ENCODE assay signal across 9 mouse cellular contexts in the genomic region with DNA sequence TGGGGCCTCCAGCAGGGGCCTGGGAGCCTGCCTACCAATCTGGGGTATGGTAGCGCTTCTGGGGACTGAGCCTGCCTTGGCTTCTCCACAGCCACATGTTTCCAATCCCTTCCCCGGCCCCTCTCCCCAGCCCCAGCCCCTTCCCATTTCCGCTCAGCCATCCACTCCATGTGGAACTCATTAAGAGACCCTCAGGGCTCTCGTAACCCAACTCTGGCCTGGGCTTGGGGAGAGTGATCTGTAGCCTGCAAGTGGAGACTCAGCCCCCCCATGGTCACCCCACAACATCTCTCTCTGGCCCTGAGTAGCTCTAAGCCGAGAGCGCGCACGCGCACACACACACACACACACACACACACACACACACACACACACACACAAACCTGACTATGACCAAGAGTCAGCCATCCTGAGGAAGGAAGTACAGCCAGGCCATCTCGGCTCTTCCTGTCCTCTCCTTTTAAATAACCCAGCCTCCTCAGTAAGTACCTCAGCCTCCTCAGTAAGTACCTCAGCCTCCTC. TPM values are rescaled to one million over a fixed set of nuclear protein-coding genes. Genes with fewer than 3 reads are reported as not detected.
A peak's percentile ranks its signal among the peaks of the same experiment; 100 is the strongest.
DNase-seq lines count a peak whose midpoint lies in the region; ATAC-seq and TF ChIP-seq lines count a peak whose summit lies in the region.
"Had no signal": no experiment of that assay in that cellular context is flagged by ENCODE, and none has a peak within 500 bp of the region (broad histone marks: within the 10 kb centered on the region; RNA-seq: fewer than 3 reads in every experiment).

No protein-coding gene starts in this region.

- no peaks in the 10 kb centered on the region for H3K27me3 ChIP-seq in kidney, embryonic 14.5 days (ENCODE audit: control insufficient read depth, insufficient read depth, low read length)
- H3K27me3 ChIP-seq in intestine, embryonic 16.5 days (replicated peaks; ENCODE audit: control insufficient read depth, insufficient read depth, low read length) = no peaks in the 10 kb centered on the region

- H3K27ac ChIP-seq in kidney, embryonic 14.5 days (ENCODE audit: low read depth, low read length) = peak overlapping the region; percentile 73
- H3K27ac ChIP-seq in intestine, embryonic 16.5 days (ENCODE audit: low read length) = peak overlapping the region; percentile 49
- no peak overlapping the region for H3K27ac ChIP-seq in left cerebral cortex, adult 2 months
- H3K27ac ChIP-seq: gastrocnemius, adult 2 months had no signal

- H3K9me3 ChIP-seq in kidney, embryonic 14.5 days (ENCODE audit: control insufficient read depth, low read length) = no peaks in the 10 kb centered on the region
- H3K9me3 ChIP-seq in intestine, embryonic 16.5 days (ENCODE audit: control insufficient read depth, low read length) = no peaks in the 10 kb centered on the region

- intact Hi-C loops in left cerebral cortex, adult 2 months (cut with DNase I) = no loop called here

- 0 out of 2 replicates have a peak overlapping the region, but pooled peaks have one; percentile 12 for H3K9ac ChIP-seq in kidney, embryonic 14.5 days (ENCODE audit: low read depth, low read length)
- peak overlapping the region; percentile 27; the same call in 1 of the 2 replicates for H3K9ac ChIP-seq in intestine, embryonic 16.5 days (ENCODE audit: low read depth, low read length)

- WGBS in kidney, embryonic 14.5 days = 32% methylated on average over 10 of the region's 10 CpGs
- WGBS in intestine, embryonic 16.5 days = 57% methylated on average over 10 of the region's 10 CpGs

- no peak for TF ChIP-seq CTCF in left cerebral cortex, adult 2 months (IDR thresholded peaks at IDR 0.05)

- peaks cover 25% of the 10 kb centered on the region for H3K4me1 ChIP-seq in kidney, embryonic 14.5 days (ENCODE audit: control insufficient read depth, insufficient read depth, low read length)
- H3K4me1 ChIP-seq in intestine, embryonic 16.5 days (ENCODE audit: control insufficient read depth, insufficient read depth, low read length) = peaks cover 8% of the 10 kb centered on the region

- no peak overlapping the region for H3K4me2 ChIP-seq in kidney, embryonic 14.5 days (replicated peaks; ENCODE audit: low read depth, low read length)
- no peak overlapping the region for H3K4me2 ChIP-seq in intestine, embryonic 16.5 days (ENCODE audit: low read depth, low read length)

- H3K4me3 ChIP-seq in kidney, embryonic 14.5 days (ENCODE audit: low read length) = no peak overlapping the region
- no peak overlapping the region for H3K4me3 ChIP-seq in intestine, embryonic 16.5 days (ENCODE audit: low read length)
- H3K4me3 ChIP-seq in left cerebral cortex, adult 2 months = no peak overlapping the region
- H3K4me3 ChIP-seq: gastrocnemius, adult 2 months had no signal

- no peaks in the 10 kb centered on the region for H3K36me3 ChIP-seq in kidney, embryonic 14.5 days (ENCODE audit: control insufficient read depth, insufficient read depth, low read length)
- no peaks in the 10 kb centered on the region for H3K36me3 ChIP-seq in intestine, embryonic 16.5 days (ENCODE audit: control insufficient read depth, insufficient read depth, low read length)

- ATAC-seq in kidney, embryonic 14.5 days (ENCODE audit: low FRiP score, low TSS enrichment) = peak; percentile 57
- peak; percentile 39 for ATAC-seq in intestine, embryonic 16.5 days
- ATAC-seq in megakaryocyte progenitor cell, adult 5-6 weeks (replicated peaks; ENCODE audit: poor library complexity) = 0 out of 2 replicates have a peak, but pooled peaks have one; percentile 21
- ATAC-seq in monocyte, adult 5-6 weeks (replicated peaks; ENCODE audit: insufficient number of reproducible peaks, low FRiP score, low TSS enrichment, poor library complexity, severe bottlenecking) = no peak

- no peak for DNase-seq in kidney, adult 11 months
- DNase-seq in embryo, embryonic 9.5 days (ENCODE audit: extremely low spot score) = peak; percentile 82
- no peak for DNase-seq in left cerebral cortex, adult 2 months (ENCODE audit: extremely low spot score in 1 of 2, low spot score in 2 of 2)
- DNase-seq in urinary bladder, postnatal 4 days (ENCODE audit: low spot score in 2 of 2) = no peak
- DNase-seq: gastrocnemius, adult 2 months had no signal

RNA-seq across cellular contexts. Expression of gene Dusp7, which starts 12.0 kb away (rescaled TPM):
- polyA plus RNA-seq in kidney, embryonic 14.5 days (2014; fragmentation: Nextera tagmentation; extraction: Ambion mirVana) = 25.5 and 26.3 TPM in 2 replicates
- polyA plus RNA-seq in intestine, embryonic 16.5 days (2015; fragmentation: Nextera tagmentation; extraction: Ambion mirVana) = 4.8 and 6.3 TPM in 2 replicates
- total RNA-seq in megakaryocyte progenitor cell, adult 5-6 weeks (2015) = 31.6 and 41.9 TPM in 2 replicates
- 10.8 and 15.0 TPM in 2 replicates for total RNA-seq in megakaryocyte progenitor cell, adult 5-6 weeks (2017)
- total RNA-seq in left cerebral cortex, adult 2 months (2021) = 100 to 1,000 TPM; 105 to 115 TPM
- total RNA-seq in monocyte, adult 5-6 weeks (2017) = 8.7 to 21.2 TPM (median 12.2 TPM) in 3 replicates
